Mouse (Mus musculus) lung, embryonic 16.5 days (tissue): ENCODE measurements around the gene Sp9. TPM values are rescaled to one million over a fixed set of nuclear protein-coding genes. Genes with fewer than 3 reads are reported as not detected.

ENCODE experiments used
- ATAC-seq: fragments of 200-750 bp; cut with Nextera tagmentation; 2 replicates; pipeline ENCODE4 v1.8.0; 2017; ENCODE audit warnings: low read depth, mild to moderate bottlenecking, moderate library complexity
- H3K27ac ChIP-seq: fragments of 300-500 bp; sonication (generic); 2 replicates; pipeline ENCODE4 v1.5.1; 2014; ENCODE audit warnings: mild to moderate bottlenecking, control low read depth, low read length
- H3K27me3 ChIP-seq: fragments of 300-500 bp; sonication (generic); 2 replicates; pipeline ENCODE4 v1.6.1; 2014; ENCODE audit warnings: low read depth, low read length, mixed read lengths; ENCODE audit not compliant: control insufficient read depth, insufficient read depth
- H3K36me3 ChIP-seq: fragments of 300-500 bp; sonication (generic); 2 replicates; pipeline ENCODE4 v1.6.1; 2014; ENCODE audit warnings: low read length; ENCODE audit not compliant: control insufficient read depth, insufficient read depth
- H3K4me1 ChIP-seq: fragments of 300-500 bp; sonication (generic); replicated peaks from 2 replicates; pipeline ENCODE4 v1.6.1; 2014; ENCODE audit warnings: low read length, mixed read lengths; ENCODE audit not compliant: control insufficient read depth, insufficient read depth
- H3K4me2 ChIP-seq: fragments of 300-500 bp; sonication (generic); 2 replicates; pipeline ENCODE4 v1.6.1; 2014; ENCODE audit warnings: low read depth, low read length, control low read depth
- H3K4me3 ChIP-seq: fragments of 300-500 bp; sonication (generic); 2 replicates; pipeline ENCODE4 v1.5.1; 2014; ENCODE audit warnings: mild to moderate bottlenecking, low read length, control low read depth
- H3K9ac ChIP-seq: fragments of 300-500 bp; sonication (generic); 2 replicates; pipeline ENCODE4 v1.6.1; 2014; ENCODE audit warnings: low read length, control low read depth
- H3K9me3 ChIP-seq: fragments of 300-500 bp; sonication (generic); 2 replicates; pipeline ENCODE4 v1.6.1; 2016; ENCODE audit warnings: low read length; ENCODE audit not compliant: control insufficient read depth
- WGBS: fragments of 180-500 bp; shearing (Covaris S2); extraction: QIAGEN DNeasy Blood & Tissue Kit; methylation state at CpG from one replicate; pipeline ENCODE4 v1.1.7; 2014; 5-methylcytosine and 5-hydroxymethylcytosine counted together
- polyA plus RNA-seq: library from polyadenylated mRNA; unstranded; fragments of >200 nt; fragmentation: Nextera tagmentation; extraction: Ambion mirVana; gene quantifications from 2 replicates; pipeline ENCODE4 v1.2.1, GENCODE M21; 2015

Sp9 gene
- polyA plus RNA-seq, 1 experiment from 2014 or later, result not detected

- H3K27ac ChIP-seq, result no peak overlapping the region
- H3K4me1 ChIP-seq, result peaks cover 15% of the 10 kb centered on the region
- H3K4me3 ChIP-seq, result peak overlapping the region; percentile 24; the same call in 1 of the 2 replicates
- H3K9me3 ChIP-seq, result no peaks in the 10 kb centered on the region
- peak overlapping the region; percentile 42 for H3K4me2 ChIP-seq
- under 1% methylated on average over 30 of the region's 31 CpGs for WGBS
- peaks cover 58% of the 10 kb centered on the region for H3K27me3 ChIP-seq
- H3K36me3 ChIP-seq, result no peaks in the 10 kb centered on the region
- ATAC-seq, result no peak
- H3K9ac ChIP-seq, result no peak overlapping the region
Measured at GRCm38 (mm10) chr2:73279271-73280038, 7.7 kb downstream of the Sp9 start.

GRCm38 (mm10) chr2:73280356-73281047 is 8.8 kb downstream of the Sp9 start:
- H3K27me3 ChIP-seq, result peaks cover 54% of the 10 kb centered on the region
- WGBS, result 3% methylated on average over 33 of the region's 33 CpGs

DNA sequence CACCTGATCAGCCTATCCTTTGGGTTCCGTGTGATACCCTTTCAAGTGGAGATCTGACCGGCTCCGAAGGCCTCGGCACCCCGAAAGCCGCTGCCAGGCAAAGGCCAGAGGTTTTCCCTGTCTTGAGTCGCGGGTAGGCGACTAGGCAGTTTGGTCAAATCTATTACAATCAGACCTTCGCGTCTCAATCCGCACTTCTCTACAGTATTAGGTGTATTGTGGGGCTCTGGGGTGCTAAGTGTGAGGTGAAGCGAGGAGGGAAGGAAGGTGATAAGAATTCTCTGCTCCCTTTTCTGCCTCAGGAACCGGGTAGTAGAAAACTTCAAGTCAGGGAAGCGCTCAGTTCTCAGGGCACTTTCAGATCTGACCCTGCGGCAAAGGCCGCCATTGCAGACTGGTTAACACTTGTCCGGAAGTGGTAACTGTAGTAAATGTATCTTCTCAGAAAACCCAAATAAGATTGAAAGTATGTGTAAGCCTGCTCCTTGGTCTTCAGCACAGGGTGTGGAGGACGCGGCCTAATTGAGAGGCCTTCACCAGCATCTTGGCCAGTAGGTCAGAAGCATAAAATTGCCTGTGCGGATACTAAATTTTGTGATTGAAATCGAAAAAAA is 9.4 kb downstream of the Sp9 start:
- Histone ChIP-seq H3K9ac (no peak overlapping the region), H3K27ac (no peak overlapping the region), H3K9me3 (no peaks in the 10 kb centered on the region), H3K27me3 (peaks cover 50% of the 10 kb centered on the region), H3K4me2 (no peak overlapping the region), H3K4me1 (peaks cover 12% of the 10 kb centered on the region; the same call in 1 of the 2 replicates), H3K4me3 (peak overlapping the region; percentile 21; the same call in 1 of the 2 replicates), H3K36me3 (peaks cover 3% of the 10 kb centered on the region)
- no peak for ATAC-seq
- WGBS, result 20% methylated on average over 22 of the region's 22 CpGs

More at GRCm38 (mm10) chr2:73280356-73281047, 8.8 kb downstream of the Sp9 start:
- Histone ChIP-seq H3K4me2 (peak overlapping the region; percentile 18), H3K4me1 (peaks cover 12% of the 10 kb centered on the region; the same call in 1 of the 2 replicates), H3K27ac (no peak overlapping the region), H3K9me3 (no peaks in the 10 kb centered on the region), H3K36me3 (peaks cover 3% of the 10 kb centered on the region), H3K4me3 (peak overlapping the region; percentile 21; the same call in 1 of the 2 replicates), H3K9ac (no peak overlapping the region)
- ATAC-seq, result no peak

- H3K27ac ChIP-seq, result no peak overlapping the region
- no peaks in the 10 kb centered on the region for H3K9me3 ChIP-seq
- no peak overlapping the region for H3K4me2 ChIP-seq
- 15% methylated on average over 7 of the region's 7 CpGs for WGBS
- no peak overlapping the region for H3K9ac ChIP-seq
- H3K36me3 ChIP-seq, result peaks cover 3% of the 10 kb centered on the region
- no peak for ATAC-seq
- peaks cover 12% of the 10 kb centered on the region; the same call in 1 of the 2 replicates for H3K4me1 ChIP-seq
- H3K27me3 ChIP-seq, result peaks cover 47% of the 10 kb centered on the region
- no peak overlapping the region for H3K4me3 ChIP-seq
Measured at GRCm38 (mm10) chr2:73281707-73282106, 10.0 kb downstream of the Sp9 start.

DNA sequence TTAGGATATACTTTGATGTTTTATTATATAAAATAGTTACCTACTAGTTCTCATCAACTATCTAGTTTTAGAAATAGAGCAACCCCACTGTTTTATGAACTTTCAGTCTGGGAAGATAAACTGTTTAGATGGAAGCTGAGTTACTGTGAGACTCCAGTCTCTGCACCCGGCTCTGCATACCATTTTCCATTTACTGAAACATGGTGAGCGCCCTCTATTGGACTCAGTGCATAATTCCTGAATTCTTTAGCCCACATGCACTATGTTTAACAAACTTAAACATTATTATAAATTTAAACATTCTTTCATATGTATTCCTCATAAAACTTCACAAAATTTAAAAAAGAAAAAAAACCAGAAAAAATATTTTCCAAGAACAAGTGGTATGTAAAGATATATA is 13.9 kb downstream of the Sp9 start:
- Histone ChIP-seq H3K4me3 (no peak overlapping the region), H3K36me3 (peaks cover 3% of the 10 kb centered on the region), H3K27ac (no peak overlapping the region), H3K4me1 (peaks cover 3% of the 10 kb centered on the region; the same call in 1 of the 2 replicates), H3K9me3 (no peaks in the 10 kb centered on the region), H3K27me3 (peaks cover 16% of the 10 kb centered on the region), H3K4me2 (no peak overlapping the region), H3K9ac (no peak overlapping the region)
- 6% methylated on average over 2 of the region's 2 CpGs for WGBS
- ATAC-seq, result no peak

DNA sequence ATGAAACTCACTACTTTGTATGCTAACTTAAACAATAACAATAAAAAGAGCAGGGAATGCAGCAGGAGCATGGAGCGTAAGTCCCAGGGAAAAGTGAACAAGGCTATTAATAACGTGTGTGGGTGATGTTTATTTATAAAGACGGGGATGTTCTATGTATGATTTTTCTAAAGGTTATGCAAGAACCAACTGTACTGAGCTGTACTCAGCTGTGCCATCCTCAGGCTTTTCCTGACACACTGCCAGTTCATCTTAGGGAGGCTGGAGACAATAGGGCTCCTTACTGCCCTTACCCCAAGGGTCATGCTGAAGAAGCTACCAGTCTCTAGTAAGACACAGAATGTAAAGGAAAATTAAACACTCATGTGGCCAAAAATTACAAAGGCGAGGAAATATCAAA is 19.4 kb downstream of the Sp9 start:
- Histone ChIP-seq H3K36me3 (peaks cover 11% of the 10 kb centered on the region; the same call in 1 of the 2 replicates), H3K9ac (no peak overlapping the region), H3K4me2 (no peak overlapping the region), H3K9me3 (no peaks in the 10 kb centered on the region), H3K27ac (no peak overlapping the region), H3K27me3 (no peaks in the 10 kb centered on the region), H3K4me3 (no peak overlapping the region), H3K4me1 (no peaks in the 10 kb centered on the region)
- WGBS, result 61% methylated on average over 4 of the region's 4 CpGs
- ATAC-seq, result no peak

- no peaks in the 10 kb centered on the region for H3K27me3 ChIP-seq
- H3K4me3 ChIP-seq, result no peak overlapping the region
- no peak overlapping the region for H3K9ac ChIP-seq
- no peak for ATAC-seq
- no peaks in the 10 kb centered on the region for H3K9me3 ChIP-seq
- H3K4me1 ChIP-seq, result no peaks in the 10 kb centered on the region
- peaks cover 13% of the 10 kb centered on the region; the same call in 1 of the 2 replicates for H3K36me3 ChIP-seq
- H3K4me2 ChIP-seq, result no peak overlapping the region
- 78% methylated on average over 7 of the region's 7 CpGs for WGBS
- no peak overlapping the region for H3K27ac ChIP-seq
Measured at GRCm38 (mm10) chr2:73295023-73295422, 23.3 kb downstream of the Sp9 start.

GRCm38 (mm10) chr2:73298154-73298553 is 26.4 kb downstream of the Sp9 start:
- Histone ChIP-seq H3K4me2 (no peak overlapping the region), H3K27me3 (no peaks in the 10 kb centered on the region), H3K4me3 (no peak overlapping the region), H3K27ac (no peak overlapping the region), H3K9ac (no peak overlapping the region), H3K36me3 (peaks cover 21% of the 10 kb centered on the region), H3K9me3 (no peaks in the 10 kb centered on the region), H3K4me1 (no peaks in the 10 kb centered on the region)
- 84% methylated on average over 7 of the region's 7 CpGs for WGBS
- no peak for ATAC-seq

- Histone ChIP-seq H3K27me3 (no peaks in the 10 kb centered on the region), H3K9ac (no peak overlapping the region), H3K4me2 (no peak overlapping the region), H3K4me1 (no peaks in the 10 kb centered on the region), H3K9me3 (no peaks in the 10 kb centered on the region), H3K36me3 (peaks cover 22% of the 10 kb centered on the region), H3K27ac (no peak overlapping the region), H3K4me3 (no peak overlapping the region)
- 66% methylated on average over 3 of the region's 3 CpGs for WGBS
- ATAC-seq, result no peak
Measured at GRCm38 (mm10) chr2:73298841-73299240, 27.1 kb downstream of the Sp9 start.
